Mouse (Mus musculus) layer of hippocampus, adult 8-10 months (tissue): ENCODE measurements at regions not wholly inside any gene's neighbourhood (a gene's known extent, or its start where the extent isn't known, plus 50 kb on each side); places are given as distances from the start of the nearest gene placed in this dataset.

Source experiments
- DNase-seq, 2 experiments: peaks; one replicate each; pipeline ENCODE4 v3.0.0; 2022; ENCODE audit warnings: low spot score in 2 of 2

DNA sequence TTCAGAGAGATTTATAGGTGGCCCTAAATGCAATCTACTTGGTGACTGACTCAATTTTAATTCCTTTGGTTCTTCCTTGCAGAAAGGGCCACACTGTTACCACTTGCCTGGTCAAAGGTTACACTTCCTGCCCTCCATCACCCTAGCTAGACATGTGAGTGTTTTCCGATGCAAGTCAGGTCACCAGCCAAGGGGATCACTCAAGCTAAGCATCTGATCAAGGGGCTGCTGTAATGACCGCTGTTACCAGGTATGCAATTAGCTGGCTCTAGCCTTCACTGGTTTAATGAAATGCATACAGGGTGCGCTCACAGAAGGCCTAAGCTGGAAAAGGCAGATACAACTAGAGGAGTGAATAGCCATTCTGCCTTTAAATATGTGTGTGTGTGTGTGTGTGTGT is 105.1 kb downstream of the Mtx2 start:
- DNase-seq = no peak

DNA sequence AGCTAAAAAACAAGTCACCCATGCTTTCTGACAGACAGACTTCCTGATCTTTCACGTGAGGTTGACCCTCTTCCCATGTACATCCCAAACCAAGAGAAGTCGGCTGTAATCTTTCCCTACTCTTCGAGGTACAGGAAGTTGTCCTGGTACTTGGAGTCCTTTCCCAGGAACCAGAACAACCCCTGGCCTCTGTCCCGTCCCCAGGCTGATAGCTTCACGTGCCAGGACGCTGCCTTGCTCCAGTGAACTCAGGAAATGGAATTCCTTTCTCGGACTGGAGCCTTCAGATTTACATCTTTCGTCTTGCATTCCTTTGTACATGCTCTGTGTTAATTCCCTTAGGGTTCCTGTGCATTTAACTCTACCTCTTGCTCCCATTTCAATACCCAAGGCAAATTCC is 107.6 kb downstream of the Mtx2 start:
- DNase-seq = no peak

DNA sequence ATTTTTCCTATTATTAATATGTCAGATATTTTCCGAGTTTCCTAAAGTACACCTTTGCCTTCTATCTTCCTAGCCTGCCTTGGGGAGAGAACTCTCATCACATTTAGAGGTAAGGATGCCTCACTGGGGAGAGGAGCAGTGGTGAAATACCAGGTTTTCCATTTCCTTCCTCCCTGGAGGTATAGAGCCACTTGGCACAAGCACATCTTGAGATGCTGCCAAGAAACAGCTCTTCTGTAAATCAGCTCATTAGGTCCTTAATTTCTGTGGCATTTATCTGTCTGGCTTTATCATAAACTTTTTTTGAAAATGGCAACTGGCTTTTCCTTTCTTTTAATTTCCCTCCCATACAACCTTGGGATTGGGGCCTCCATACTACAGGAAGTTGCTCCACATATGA is 108.2 kb downstream of the Mtx2 start:
- no peak for DNase-seq

DNA sequence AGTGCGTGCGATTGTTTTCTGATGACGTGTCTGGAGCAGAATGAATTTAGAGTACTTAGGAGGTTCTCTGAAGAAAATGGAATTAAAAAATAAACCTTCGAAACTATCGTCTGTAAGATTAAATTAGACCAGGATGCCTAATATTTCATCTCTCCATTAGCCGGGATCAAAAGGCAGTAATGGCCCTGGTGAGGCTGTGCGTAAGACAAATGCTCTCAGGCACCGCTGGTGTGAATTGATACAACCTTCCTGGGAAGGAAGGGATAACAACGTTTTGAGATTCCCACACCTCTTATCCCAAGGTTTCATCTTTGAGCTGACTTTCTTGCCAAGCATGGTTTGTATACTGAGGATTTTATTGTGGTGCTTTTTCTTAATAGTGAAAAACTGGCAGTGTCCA is 113.1 kb downstream of the Mtx2 start:
- no peak for DNase-seq

DNA sequence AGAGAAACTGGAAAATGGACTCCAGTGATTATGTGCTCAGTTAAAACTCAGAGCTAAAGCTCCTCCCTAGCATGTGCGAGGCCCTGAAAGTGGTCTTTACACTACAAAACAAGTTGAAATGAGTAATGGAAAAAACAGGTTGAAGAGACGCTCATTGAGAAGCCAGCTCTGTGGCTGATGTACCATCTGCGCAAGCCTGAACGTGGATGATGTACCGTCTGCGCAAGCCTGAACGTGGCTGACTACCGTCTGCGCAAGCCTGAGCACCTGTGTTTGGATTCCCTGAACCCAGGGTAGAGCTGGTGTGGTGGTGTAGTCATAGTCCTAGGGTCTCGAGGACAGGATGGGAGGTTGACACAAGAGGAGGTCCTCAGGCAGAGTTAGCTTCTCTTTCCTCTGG is 116.4 kb downstream of the Mtx2 start:
- no peak for DNase-seq

GRCm38 (mm10) chr2:74942611-74943198 is 117.1 kb downstream of the Mtx2 start:
- DNase-seq = no peak

DNA sequence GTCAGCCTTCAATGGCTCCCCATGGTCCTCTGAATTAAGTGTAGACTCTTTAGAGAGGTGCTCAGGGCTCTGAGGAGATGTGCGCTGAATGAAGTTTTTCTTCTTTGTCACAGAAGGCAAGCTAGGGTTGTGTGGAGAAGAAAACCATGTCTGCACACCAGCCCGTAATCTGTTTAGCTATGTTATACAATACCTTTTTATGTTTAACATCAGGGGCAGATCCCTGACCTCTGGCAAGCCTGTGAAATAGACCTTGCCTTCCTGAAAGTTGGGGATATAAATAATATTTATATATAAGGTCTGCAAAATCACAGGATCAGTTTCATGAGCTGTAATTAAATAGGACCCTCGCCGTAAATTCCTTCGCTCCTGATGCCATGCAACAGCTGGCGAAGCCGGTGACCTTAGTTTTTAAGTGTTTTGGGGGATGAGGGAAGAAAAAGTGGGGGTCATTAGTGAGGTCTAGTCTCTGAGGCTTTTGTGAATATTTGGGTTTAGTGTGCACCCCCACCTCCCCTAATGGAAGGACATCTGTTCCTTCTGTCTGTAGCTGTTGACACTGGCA is 119.7 kb downstream of the Mtx2 start:
- no peak for DNase-seq

DNA sequence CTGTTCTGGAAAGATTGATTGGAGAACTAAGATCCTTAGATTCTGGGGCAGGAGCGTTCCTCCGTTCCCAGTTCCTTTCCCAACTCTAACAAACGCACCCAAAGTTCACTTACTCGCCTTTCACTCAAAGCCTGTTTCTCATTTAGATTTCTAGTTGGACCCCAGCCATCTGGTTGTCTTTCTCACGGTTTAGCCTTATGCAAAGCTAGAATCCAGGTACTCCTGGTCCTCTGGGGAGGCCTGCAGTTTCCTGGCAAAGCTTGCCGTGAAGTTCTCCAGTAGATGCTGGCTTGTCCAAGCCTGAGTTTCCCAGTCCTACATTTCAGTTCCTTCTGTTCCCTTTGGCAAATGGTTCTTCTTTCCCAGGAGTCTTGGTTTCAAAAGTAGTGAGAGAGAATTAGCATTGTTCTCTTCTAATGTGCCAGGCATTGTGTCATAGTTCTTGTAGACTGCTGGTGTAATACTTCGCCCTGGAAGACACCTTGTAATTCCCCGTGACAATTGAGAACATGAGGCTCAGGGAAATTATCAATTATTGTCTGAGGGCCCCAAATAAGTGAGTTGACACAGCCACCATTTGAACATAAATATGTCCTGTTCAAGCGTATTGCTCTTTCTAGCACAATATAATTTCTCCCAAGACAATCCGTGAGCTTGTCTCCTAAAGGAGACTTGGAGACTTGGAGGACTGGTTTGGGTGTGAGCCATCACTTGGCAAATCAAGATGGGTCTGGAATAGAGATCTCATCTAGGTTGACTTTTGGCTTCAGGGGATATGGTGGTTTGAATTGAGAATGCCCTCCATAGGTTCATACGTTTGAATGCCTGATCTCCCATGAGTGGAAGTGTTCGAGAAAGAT is 126.0 kb downstream of the Mtx2 start:
- no peak for DNase-seq

GRCm38 (mm10) chr2:74954101-74954500 is 128.5 kb downstream of the Mtx2 start:
- DNase-seq = no peak

DNA sequence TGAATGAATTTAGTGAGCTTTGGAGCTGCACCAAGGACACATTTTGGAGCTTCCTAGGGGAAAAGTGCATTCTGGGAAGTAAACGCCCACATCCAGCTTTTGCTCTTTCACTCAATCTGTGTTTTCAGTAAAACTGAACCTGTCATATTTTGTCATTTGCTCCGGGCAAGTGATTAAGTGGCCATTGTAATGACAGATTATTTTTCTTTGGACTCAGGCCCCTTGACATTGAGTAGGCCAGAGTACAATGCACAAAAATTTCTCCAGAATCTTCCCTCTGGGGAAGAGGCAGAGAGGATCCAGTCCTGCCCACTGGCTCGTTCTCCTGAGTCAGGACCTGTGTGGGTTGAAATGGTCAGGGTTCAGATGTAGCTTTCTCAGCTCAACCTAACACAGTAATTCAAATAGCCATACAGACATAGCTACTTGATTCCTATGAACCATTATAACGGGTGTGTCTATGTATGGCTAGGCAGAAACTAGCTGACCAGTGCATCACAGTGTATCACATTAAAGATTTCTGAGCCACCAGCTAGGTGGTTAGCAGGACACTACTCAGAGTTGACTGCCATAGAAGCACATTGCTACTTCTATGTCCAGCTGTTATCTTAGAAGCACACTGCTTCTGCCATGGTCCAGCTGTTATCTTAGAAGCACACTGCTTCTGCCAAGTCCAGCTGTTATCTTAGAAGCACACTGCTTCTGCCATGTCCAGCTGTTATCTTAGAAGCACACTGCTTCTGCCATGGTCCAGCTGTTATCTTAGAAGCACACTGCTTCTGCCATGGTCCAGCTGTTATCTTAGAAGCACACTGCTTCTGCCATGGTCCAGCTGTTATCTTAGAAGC is 129.9 kb downstream of the Mtx2 start:
- no peak for DNase-seq

GRCm38 (mm10) chr2:74956129-74956450 is 130.5 kb downstream of the Mtx2 start:
- no peak for DNase-seq

- DNase-seq = no peak
Observed at GRCm38 (mm10) chr2:74956556-74956955, 131.0 kb downstream of the Mtx2 start.

DNA sequence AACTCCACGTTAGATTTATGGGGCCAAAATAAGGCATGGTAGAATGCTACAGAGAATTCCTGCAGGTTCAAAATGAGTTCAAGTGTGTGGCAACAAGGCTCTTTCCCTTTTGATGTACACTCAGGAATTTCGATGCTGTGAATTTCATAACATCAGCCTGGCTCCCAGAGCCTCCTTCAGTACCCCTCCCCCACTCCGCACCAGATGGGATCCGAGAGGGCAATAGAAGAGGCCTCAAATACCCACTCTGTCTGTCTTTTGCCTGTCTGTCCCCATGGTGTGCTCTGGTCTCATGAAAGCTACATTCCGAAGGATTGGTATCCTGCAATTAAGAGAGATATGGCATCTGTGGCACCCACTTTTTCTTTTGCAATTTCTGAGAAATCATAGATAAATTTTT is 134.3 kb downstream of the Mtx2 start:
- no peak for DNase-seq

DNA sequence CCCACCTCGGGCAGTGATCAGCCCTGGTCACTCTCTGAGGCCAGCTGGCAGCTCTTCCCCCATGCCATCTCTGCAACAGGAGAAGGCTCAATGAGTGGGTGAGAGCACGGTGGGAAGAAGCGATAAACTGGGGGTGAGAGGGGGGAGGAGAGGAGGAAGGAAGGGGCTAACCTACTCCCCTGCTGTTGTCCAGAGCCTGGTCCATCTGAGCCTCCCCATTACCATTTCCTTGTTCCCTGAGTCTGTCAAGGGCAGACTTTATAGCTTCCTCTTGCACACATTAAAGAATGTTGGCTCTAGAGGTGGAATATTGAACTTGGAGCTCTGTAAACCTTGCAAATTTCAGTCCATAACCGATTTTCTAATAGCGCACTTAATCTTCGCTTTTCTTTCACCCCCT is 136.8 kb downstream of the Mtx2 start:
- DNase-seq = no peak

- DNase-seq = peak; percentile 43 to 86
Observed at GRCm38 (mm10) chr2:74964360-74964759, 138.8 kb downstream of the Mtx2 start.

DNA sequence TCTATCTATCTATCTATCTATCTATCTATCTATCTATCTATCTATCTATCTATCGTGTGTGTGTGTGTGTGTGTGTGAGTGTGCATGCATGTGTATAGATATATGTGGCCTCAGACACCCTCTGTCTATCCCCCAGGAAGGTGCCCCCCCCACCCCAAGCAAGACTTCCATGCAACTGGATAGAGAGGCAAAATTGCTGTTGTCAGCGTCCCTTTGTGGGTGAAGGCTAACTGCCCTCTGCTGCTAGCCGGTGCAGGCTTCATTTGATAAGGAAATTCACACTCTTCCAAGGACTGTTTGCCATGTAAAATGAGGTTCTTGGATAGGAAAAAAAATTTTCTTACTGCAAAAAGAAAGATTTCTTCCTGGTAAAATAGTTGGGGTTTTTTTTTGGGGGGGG is 139.4 kb downstream of the Mtx2 start:
- no peak for DNase-seq

DNA sequence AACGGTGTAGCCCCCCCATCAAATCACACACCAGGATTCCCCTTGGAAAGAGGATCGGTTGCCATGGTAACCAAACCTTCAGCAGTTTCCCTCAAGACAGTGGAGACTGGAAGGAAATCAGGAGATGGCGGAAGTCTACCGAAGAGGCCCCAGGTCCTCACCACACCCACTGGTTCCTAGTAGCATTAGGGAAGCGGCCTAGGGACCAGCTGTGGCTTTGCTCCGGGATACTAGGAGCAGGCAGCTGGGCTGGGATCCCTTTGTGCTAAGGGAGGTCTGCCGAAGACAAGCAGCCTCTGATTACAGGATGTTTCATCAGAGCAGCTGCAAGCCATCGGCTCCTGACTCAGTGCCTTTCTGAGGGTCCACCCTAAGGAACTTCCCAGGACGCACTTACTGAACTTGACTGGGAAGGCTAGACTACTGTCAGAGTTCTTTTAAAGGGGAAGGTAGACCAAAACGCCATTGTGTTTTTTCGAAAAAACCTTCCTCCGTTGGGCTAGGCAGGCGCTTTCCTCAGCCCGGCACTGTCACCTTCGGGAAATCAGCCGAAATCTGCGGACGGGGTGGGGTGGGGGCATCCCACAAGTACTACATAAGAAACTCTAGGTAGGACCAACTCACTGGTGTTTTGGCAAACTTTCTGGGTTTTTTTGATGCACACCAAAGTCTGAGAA is 139.9 kb downstream of the Mtx2 start:
- DNase-seq = no peak

GRCm38 (mm10) chr2:74970611-74971265 is 145.1 kb downstream of the Mtx2 start:
- no peak for DNase-seq

DNA sequence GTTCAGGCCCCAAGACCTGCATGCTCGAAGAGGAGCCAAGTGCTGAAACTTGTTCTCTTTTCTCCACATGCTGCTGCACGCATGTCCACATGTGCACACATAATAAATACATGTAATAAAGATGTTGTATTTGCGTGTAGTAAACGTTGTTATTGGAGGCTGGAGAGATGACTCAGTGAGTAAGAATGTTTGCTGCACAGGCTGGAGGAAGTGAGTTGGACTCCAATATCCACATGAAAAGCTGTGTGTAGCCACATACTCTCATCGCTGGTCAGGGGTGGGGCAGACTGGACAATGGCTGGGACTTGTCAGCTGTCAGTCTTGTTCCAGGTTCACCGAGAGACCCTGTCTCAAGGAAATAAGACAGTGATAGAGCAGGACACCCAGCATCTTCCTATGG is 147.8 kb downstream of the Mtx2 start:
- DNase-seq = no peak

GRCm38 (mm10) chr2:74974595-74975325 is 149.2 kb downstream of the Mtx2 start:
- DNase-seq = no peak
